Mouse (Mus musculus): ENCODE data around the gene Prkg1. TPM values are rescaled to one million over a fixed set of nuclear protein-coding genes. Genes with fewer than 3 reads are reported as not detected.

Prkg1 gene
- polyA plus RNA-seq, 1 experiment from 2014 or later, result 0.74 TPM

DNA sequence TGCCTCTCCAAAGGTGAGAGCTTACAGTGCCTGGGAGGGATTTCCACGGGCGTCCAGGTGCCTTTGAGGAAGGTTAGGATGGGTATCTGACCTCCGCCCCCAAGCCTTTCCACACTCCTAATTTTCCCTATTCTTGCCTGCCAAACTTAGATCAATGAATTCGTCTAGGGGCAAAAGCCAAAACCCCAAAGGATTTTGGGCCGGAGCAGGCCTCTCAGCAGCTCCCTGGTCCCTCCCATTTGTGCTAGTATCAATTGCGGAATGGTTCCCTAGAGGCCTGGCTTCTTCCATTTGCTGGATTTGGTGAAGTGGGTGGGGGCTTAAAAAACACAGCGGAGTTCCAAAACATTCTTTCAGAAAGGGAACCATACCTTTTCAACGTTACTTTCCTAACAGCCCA is 99.8 kb downstream of the Prkg1 start:
- DNase-seq, result no peak
- Histone ChIP-seq H3K9me3 (ENCODE audit: low read length) (no peaks in the 10 kb centered on the region), H3K9ac (replicated peaks) (no peak overlapping the region), H3K27me3 (ENCODE audit: insufficient read depth, low read length) (peaks cover 30% of the 10 kb centered on the region), H3K4me1 (ENCODE audit: insufficient read depth) (no peaks in the 10 kb centered on the region), H3K4me3 (ENCODE audit: low read depth, low read length) (peak overlapping the region; percentile 49), H3K4me2 (ENCODE audit: low read depth, low read length) (peak overlapping the region; percentile 73), H3K27ac (ENCODE audit: low read depth) (no peak overlapping the region), H3K36me3 (replicated peaks; ENCODE audit: insufficient read depth, low read length) (no peaks in the 10 kb centered on the region)
- WGBS (ENCODE audit: insufficient replicate concordance), result 17% methylated on average over 8 of the region's 8 CpGs
- ATAC-seq, result no peak
- TF ChIP-seq EP300 (IDR thresholded peaks at IDR 0.05; ENCODE audit: low read depth) (no peak), CTCF (IDR thresholded peaks at IDR 0.05; ENCODE audit: low read depth) (no peak)

DNA sequence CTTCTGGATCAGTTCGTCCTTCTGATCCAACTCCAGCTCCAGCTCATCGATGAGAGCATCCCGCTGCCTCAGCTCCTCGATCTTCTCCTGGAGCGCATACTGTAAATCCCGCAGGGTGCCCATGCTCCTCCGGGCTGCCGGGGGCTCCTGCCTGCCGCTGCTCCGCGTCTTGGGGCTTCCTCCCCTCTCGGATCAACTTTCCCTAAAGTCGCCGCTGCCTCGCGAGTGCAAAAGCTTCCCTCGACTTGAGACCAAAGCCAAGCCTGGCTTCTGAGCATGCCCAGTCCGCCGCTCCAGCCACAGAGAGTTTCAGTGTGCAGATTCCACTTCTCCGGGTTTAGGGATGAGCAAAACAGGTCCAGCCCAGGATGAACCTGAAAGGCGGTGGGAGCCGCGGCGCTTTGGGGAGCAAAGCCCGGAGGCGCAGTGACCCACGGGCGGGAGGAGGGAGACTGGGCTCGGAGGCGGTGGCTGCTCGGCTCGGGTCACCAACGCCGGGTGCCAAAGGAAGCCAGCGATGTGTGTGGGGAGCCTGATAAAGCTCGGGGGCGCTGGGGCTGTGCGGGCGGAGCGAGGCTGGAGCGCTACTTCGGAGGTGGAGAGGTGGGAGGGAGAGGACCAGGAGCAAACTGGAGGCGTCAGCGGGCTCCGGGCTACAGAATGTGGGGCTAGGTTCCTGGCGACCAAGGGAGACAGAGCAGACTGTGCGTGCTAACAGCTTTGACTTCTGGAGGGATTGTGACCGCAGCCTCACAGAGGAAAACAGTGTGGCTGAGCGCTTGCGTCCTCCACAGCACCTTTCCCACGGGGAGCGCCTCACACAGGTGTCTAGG is 100.5 kb downstream of the Prkg1 start:
- H3K36me3 ChIP-seq (replicated peaks; ENCODE audit: insufficient read depth, low read length), result no peaks in the 10 kb centered on the region
- H3K27ac ChIP-seq (ENCODE audit: low read depth), result no peak overlapping the region
- H3K27me3 ChIP-seq (ENCODE audit: insufficient read depth, low read length), result peaks cover 30% of the 10 kb centered on the region
- no peak overlapping the region; the same call in 1 of the 2 replicates for H3K9ac ChIP-seq (replicated peaks)
- TF ChIP-seq CTCF (IDR thresholded peaks at IDR 0.05; ENCODE audit: low read depth) (no peak), EP300 (IDR thresholded peaks at IDR 0.05; ENCODE audit: low read depth) (no peak)
- peak overlapping the region; percentile 49 for H3K4me3 ChIP-seq (ENCODE audit: low read depth, low read length)
- ATAC-seq, result no peak
- H3K9me3 ChIP-seq (ENCODE audit: low read length), result no peaks in the 10 kb centered on the region
- peak overlapping the region; percentile 73 for H3K4me2 ChIP-seq (ENCODE audit: low read depth, low read length)
- peak; percentile 32 for DNase-seq
- no peaks in the 10 kb centered on the region for H3K4me1 ChIP-seq (ENCODE audit: insufficient read depth)
- WGBS (ENCODE audit: insufficient replicate concordance), result under 1% methylated on average over 52 of the region's 52 CpGs

DNA sequence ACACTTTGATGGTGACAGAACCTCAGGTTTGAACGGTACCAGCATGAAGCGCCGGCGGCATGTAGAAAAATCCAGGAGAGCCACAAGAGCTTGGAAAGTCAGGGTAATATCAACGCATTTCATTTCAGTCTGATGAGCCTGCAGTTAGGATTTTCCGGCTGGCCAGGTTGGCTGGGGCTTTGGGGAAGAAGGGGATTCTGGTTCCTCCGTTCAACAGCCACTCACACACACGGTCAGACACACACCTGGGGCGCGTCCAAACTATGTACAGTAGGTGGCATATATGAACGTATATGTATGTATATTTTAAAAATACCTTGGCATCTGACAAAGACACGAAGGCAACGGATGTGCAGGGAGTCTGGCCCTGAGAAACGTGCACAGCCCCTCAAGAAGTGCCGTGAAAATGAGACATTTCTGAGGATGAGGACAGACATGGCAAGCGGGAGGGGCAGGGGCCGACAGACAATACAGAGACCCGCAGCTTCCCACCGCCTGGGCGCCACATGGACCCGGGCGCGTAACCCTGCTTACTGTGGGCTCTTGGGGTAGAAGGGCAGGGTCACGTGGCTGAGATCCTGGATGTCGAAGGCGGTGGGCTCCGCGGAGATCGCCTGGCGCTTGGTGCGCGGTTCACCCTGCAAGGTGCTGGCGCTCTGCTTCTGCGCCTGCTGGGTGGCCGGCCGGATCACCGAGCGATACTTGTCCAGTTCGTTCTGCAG is 101.2 kb downstream of the Prkg1 start:
- Histone ChIP-seq H3K4me3 (ENCODE audit: low read depth, low read length) (peak overlapping the region; percentile 49), H3K4me2 (ENCODE audit: low read depth, low read length) (peak overlapping the region; percentile 73), H3K27ac (ENCODE audit: low read depth) (no peak overlapping the region), H3K9me3 (ENCODE audit: low read length) (no peaks in the 10 kb centered on the region), H3K9ac (replicated peaks) (no peak overlapping the region; the same call in 1 of the 2 replicates), H3K27me3 (ENCODE audit: insufficient read depth, low read length) (peaks cover 30% of the 10 kb centered on the region), H3K36me3 (replicated peaks; ENCODE audit: insufficient read depth, low read length) (no peaks in the 10 kb centered on the region), H3K4me1 (ENCODE audit: insufficient read depth) (no peaks in the 10 kb centered on the region)
- DNase-seq, result peak; percentile 13
- TF ChIP-seq EP300 (IDR thresholded peaks at IDR 0.05; ENCODE audit: low read depth), result no peak
- no peak for TF ChIP-seq CTCF (IDR thresholded peaks at IDR 0.05; ENCODE audit: low read depth)
- no peak for ATAC-seq
- WGBS (ENCODE audit: insufficient replicate concordance), result 7% methylated on average over 39 of the region's 39 CpGs

DNA sequence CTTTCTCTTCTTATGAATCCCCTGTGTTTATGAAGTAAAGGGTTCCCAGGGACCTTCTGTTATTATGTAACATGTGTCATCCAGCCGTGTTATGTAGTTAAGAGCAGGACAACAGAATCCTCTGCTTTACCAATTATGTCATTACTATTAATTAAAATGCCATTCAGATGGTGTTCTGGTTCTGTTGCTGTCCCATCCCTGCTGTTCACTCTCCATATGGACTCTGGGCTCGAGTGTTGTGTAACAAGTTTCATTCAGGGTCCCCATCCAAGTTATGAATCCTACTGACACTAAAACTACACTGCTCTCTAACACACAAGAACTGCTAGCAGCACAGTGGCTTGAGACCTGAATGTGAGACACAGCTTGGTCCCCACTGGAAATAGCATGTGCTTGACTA is 102.0 kb downstream of the Prkg1 start:
- DNase-seq (no peak), ATAC-seq (no peak)
- WGBS (ENCODE audit: insufficient replicate concordance), result 38% methylated on average over 2 of the region's 2 CpGs
- H3K27me3 ChIP-seq (ENCODE audit: insufficient read depth, low read length), result peaks cover 30% of the 10 kb centered on the region
- no peak overlapping the region for H3K9ac ChIP-seq (replicated peaks)
- H3K4me3 ChIP-seq (ENCODE audit: low read depth, low read length), result no peak overlapping the region
- H3K27ac ChIP-seq (ENCODE audit: low read depth), result no peak overlapping the region
- no peaks in the 10 kb centered on the region for H3K36me3 ChIP-seq (replicated peaks; ENCODE audit: insufficient read depth, low read length)
- H3K9me3 ChIP-seq (ENCODE audit: low read length), result no peaks in the 10 kb centered on the region
- no peak overlapping the region for H3K4me2 ChIP-seq (ENCODE audit: low read depth, low read length)
- TF ChIP-seq CTCF (IDR thresholded peaks at IDR 0.05; ENCODE audit: low read depth) (no peak), EP300 (IDR thresholded peaks at IDR 0.05; ENCODE audit: low read depth) (no peak)
- no peaks in the 10 kb centered on the region for H3K4me1 ChIP-seq (ENCODE audit: insufficient read depth)

DNA sequence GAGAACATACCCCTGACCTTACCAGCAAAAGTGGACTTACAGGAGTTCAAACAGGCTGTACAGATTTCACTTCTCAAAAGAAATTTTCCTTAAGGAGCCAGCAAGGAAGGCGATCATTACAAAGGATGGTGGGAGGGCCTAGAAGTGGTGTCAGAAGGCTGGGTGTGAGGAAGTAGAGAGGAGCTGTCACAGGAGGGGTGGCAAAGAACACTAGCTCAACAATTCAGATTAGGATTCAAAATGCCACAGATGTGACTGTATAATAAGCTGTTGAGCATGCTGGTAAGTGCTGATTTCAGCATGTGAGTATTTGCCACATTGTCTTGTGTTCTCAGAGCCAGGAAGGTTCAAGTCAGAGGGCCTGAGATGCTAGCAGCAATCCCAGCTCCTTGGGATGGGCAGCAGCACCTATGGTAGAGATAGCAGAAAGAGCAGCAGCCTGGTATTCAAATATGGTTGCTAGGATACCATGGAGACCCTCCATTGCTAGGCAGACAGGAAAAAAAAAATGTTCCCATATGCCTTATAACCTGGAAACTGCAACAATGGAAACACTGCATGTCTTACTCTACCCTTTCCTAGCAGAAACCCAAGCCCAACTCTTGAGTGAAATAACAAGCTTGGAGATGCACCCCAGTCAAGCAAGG is 106.0 kb downstream of the Prkg1 start:
- no peaks in the 10 kb centered on the region for H3K4me1 ChIP-seq (ENCODE audit: insufficient read depth)
- peaks cover 11% of the 10 kb centered on the region for H3K27me3 ChIP-seq (ENCODE audit: insufficient read depth, low read length)
- no peaks in the 10 kb centered on the region for H3K36me3 ChIP-seq (replicated peaks; ENCODE audit: insufficient read depth, low read length)
- WGBS (ENCODE audit: insufficient replicate concordance), result 63% methylated on average over 1 of the region's 1 CpGs
- no peak overlapping the region for H3K4me2 ChIP-seq (ENCODE audit: low read depth, low read length)
- H3K27ac ChIP-seq (ENCODE audit: low read depth), result no peak overlapping the region
- ATAC-seq (no peak), DNase-seq (no peak)
- H3K4me3 ChIP-seq (ENCODE audit: low read depth, low read length), result no peak overlapping the region
- no peak overlapping the region for H3K9ac ChIP-seq (replicated peaks)
- TF ChIP-seq EP300 (IDR thresholded peaks at IDR 0.05; ENCODE audit: low read depth), result no peak
- TF ChIP-seq CTCF (IDR thresholded peaks at IDR 0.05; ENCODE audit: low read depth), result no peak
- H3K9me3 ChIP-seq (ENCODE audit: low read length), result no peaks in the 10 kb centered on the region

DNA sequence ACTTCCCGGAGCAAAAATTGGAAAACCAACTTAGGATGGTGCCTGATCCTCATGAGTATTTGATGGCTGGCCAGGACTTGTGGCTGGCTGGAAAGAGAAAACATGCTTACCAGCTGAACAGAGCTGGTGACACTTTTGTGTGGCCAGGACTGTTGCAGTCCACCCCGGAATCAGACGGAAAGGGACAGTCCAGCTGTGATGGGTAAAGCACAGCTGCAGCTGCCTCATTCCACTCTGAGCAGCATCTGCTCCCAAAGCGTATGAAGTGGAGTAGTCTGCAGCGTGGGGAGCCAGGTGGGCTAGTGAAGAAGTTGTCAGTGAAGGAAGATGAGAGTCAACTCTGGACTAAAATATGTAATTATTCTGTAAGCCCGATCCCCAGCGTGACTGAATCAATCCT is 108.6 kb downstream of the Prkg1 start:
- DNase-seq, result no peak
- no peak overlapping the region for H3K4me3 ChIP-seq (ENCODE audit: low read depth, low read length)
- no peaks in the 10 kb centered on the region for H3K4me1 ChIP-seq (ENCODE audit: insufficient read depth)
- no peak overlapping the region for H3K27ac ChIP-seq (ENCODE audit: low read depth)
- no peaks in the 10 kb centered on the region for H3K27me3 ChIP-seq (ENCODE audit: insufficient read depth, low read length)
- no peak for TF ChIP-seq CTCF (IDR thresholded peaks at IDR 0.05; ENCODE audit: low read depth)
- TF ChIP-seq EP300 (IDR thresholded peaks at IDR 0.05; ENCODE audit: low read depth), result no peak
- no peak overlapping the region for H3K4me2 ChIP-seq (ENCODE audit: low read depth, low read length)
- H3K9me3 ChIP-seq (ENCODE audit: low read length), result no peaks in the 10 kb centered on the region
- H3K9ac ChIP-seq (replicated peaks), result no peak overlapping the region
- H3K36me3 ChIP-seq (replicated peaks; ENCODE audit: insufficient read depth, low read length), result no peaks in the 10 kb centered on the region
- no peak for ATAC-seq
- 83% methylated on average over 7 of the region's 7 CpGs for WGBS (ENCODE audit: insufficient replicate concordance)
